Mouse (Mus musculus) myocyte (in vitro differentiated cells): ENCODE results near the gene Ovol2.

Source experiments
- E2F4 ChIP-seq: IDR thresholded peaks from one replicate; pipeline ENCODE4 v1.6.1; 2011; ENCODE audit warnings: mild to moderate bottlenecking, control low read depth, moderate library complexity; ENCODE audit not compliant: insufficient read depth
- MYOG ChIP-seq, 3 experiments: IDR thresholded peaks; one replicate each; pipeline ENCODE4 v1.6.1; 2011; ENCODE audit warnings: control low read depth in 2 of 3, low read depth in 2 of 3, mild to moderate bottlenecking in 2 of 3; ENCODE audit not compliant: insufficient read length in 2 of 3, control insufficient read depth in 1 of 3, insufficient read depth in 1 of 3
- POLR2A ChIP-seq: IDR thresholded peaks from one replicate; pipeline ENCODE4 v1.6.1; 2011; ENCODE audit warnings: low read depth, mild to moderate bottlenecking, control low read depth, moderate library complexity; ENCODE audit not compliant: insufficient read length
- POLR2AphosphoS2 ChIP-seq: IDR thresholded peaks from one replicate; pipeline ENCODE4 v1.6.1; 2011; ENCODE audit warnings: low read depth, control low read depth; ENCODE audit not compliant: insufficient read length
- SRF ChIP-seq: IDR thresholded peaks from one replicate; pipeline ENCODE4 v1.6.1; 2011; ENCODE audit warnings: low read depth; ENCODE audit not compliant: control insufficient read depth, insufficient read length

DNA sequence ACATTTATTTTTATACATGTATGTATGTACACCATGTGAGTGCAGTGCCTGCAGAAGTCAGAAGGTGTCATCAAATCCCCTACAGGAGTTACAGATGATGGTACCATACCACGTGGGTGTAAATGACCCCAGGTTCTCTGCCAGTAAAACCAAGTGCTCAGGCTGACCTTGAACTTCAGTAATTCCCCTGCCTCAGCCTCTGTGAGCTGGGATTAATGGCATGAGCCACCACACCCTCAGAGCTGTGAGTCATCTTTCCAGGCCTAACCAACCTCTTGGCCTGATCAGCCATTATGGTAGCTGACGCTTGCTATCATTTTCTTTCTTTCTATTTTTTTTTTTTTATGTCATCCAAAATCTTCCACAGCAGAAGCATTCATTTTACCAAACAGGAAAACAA is 20.6 kb downstream of the Ovol2 start:
- TF ChIP-seq POLR2AphosphoS2, result no peak
- no peak for TF ChIP-seq MYOG (IDR thresholded peaks at IDR 0.05; ENCODE audit: control insufficient read depth in 1 of 3, insufficient read depth in 1 of 3, insufficient read length in 2 of 3, low read depth in 2 of 3)
- TF ChIP-seq POLR2A, result no peak
- no peak for TF ChIP-seq SRF
- no peak for TF ChIP-seq E2F4
